Mouse (Mus musculus) activated CD4-positive, CD25-positive, alpha-beta regulatory T cell (primary cell): Measurements from ENCODE around the gene Apbb2. TPM values are rescaled to one million over a fixed set of nuclear protein-coding genes. Genes with fewer than 3 reads are reported as not detected.

ENCODE experiments used
- polyA plus RNA-seq, 2 experiments: library from polyadenylated mRNA; unstranded; fragments of 100-300 nt; shearing (Covaris generic); gene quantifications; one replicate each; pipeline ENCODE4 v1.2.1; 2017

The Apbb2 gene
- polyA plus RNA-seq, result 1 to 10 TPM; 1.2 to 2.6 TPM

DNA sequence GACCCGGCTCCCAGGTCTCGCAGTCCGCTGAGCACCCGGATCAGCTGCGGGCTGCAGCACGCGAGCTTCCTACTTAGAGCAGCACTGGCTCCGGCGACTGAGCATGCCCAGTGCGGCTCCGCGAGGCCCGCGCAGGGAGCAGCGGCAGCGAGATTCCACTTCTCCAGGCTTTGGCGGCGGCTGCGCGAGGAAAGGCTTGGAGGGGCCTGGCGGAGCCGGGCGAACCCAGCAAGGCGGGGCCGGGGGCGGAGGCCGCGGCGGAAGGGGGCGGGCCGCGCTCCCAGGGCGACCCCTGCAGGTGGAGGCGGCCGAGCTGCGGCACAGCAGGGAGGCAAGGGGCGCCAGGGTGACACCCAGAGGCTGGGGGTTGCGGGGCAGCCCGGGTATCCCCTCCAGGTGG lies at the start of gene Apbb2:
Gene Apbb2, minus strand, starts transcription at position 188 of the 400 bp plus-strand sequence.

DNA sequence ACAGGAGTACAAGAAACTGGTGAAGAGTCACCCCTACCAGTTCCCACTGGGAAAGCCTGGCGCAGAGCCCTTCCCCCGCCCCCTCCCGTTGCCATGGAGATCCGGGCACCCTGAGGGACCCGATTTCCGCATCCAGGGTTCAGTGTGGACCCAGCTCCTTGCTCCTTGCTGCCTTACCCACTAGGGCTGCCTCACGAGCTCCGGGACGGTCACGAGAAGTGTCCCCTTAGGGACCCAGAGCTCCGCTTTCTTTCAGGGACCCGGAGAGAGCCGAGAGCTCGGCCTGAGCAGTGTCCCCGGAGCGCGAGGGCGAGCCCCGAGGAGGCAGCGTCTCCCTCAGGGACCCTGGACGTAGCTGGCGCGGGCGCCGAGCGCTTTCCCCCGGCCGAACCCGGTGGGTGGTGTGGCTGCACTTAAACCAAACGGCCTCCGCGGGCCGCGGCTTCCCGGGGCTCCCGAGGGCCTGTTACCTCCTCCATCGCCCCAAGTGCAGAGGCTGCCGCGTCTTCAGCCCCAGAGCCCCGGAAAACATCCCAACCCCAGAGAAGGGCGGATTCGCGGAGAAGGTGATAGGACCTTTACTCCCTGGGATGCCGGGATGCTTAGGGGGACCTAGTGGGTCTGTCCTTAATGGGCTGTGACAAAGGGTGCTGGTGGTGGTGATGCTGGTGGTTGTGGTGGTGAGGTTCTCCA lies 358.7 kb downstream of the Apbb2 start, which contains the start of gene Nsun7:
Gene Nsun7, plus strand, starts transcription at position 142 of the 693 bp plus-strand sequence.

Other genes starting within 250 kb of the Apbb2 start
- under 1 TPM in 1 of 2 experiments, not detected in 1; 0.72 TPM for gene Uchl1, start 57.3 kb upstream of the Apbb2 start, polyA plus RNA-seq
- gene Limch1, start 127.0 kb upstream of the Apbb2 start, polyA plus RNA-seq, result under 1 TPM in 1 of 2 experiments, not detected in 1; 0.36 TPM